Mouse (Mus musculus) kidney, adult 2 months (tissue): ENCODE data around the gene Lekr1.

ENCODE experiments used
- CTCF ChIP-seq: fragments of 200-500 bp; conservative IDR thresholded peaks from 2 replicates; pipeline ENCODE4 v1.5.1; 2011; ENCODE audit warnings: low read depth, mild to moderate bottlenecking, control low read depth, low read length, moderate library complexity, mixed read lengths; ENCODE audit not compliant: insufficient read depth, insufficient read length
- POLR2A ChIP-seq: fragments of 200-500 bp; IDR thresholded peaks from one replicate; pipeline ENCODE4 v1.6.1; 2011; ENCODE audit warnings: low read depth, low read length, control low read depth

GRCm38 (mm10) chr3:65658721-65659619 lies 7.1 kb upstream of the Lekr1 start:
- TF ChIP-seq CTCF (no peak), POLR2A (peak; percentile 28)
